Mouse (Mus musculus) cortical plate, adult 2 months (tissue): ENCODE measurements around the gene 2010005H15Rik. TPM values are rescaled to one million over a fixed set of nuclear protein-coding genes. Genes with fewer than 3 reads are reported as not detected.
"Not testable (repeated sequence)": the region's sequence is repeated elsewhere in the genome, so short reads cannot be mapped to it uniquely, and the experiment has no call there.

ENCODE experiments used
- H3K27ac ChIP-seq: fragments of 200-500 bp; 2 replicates; pipeline ENCODE4 v1.5.1; 2012; ENCODE audit warnings: low read length, control low read depth, inconsistent platforms; ENCODE audit not compliant: insufficient read depth
- H3K4me1 ChIP-seq: fragments of 200-500 bp; 2 replicates; pipeline ENCODE4 v1.6.1; 2011; ENCODE audit warnings: low read length; ENCODE audit not compliant: control insufficient read depth, insufficient read depth
- H3K4me3 ChIP-seq: fragments of 200-500 bp; 2 replicates; pipeline ENCODE4 v1.5.1; 2011; ENCODE audit warnings: mild to moderate bottlenecking, low read length, control low read depth; ENCODE audit not compliant: insufficient read depth
- CTCF ChIP-seq: fragments of 200-500 bp; IDR thresholded peaks from 2 replicates; pipeline ENCODE4 v1.5.1; 2011; ENCODE audit warnings: mild to moderate bottlenecking, control low read depth, low read length; ENCODE audit not compliant: insufficient read depth; ENCODE audit errors: extremely low read depth
- POLR2A ChIP-seq: fragments of 200-500 bp; IDR thresholded peaks from 2 replicates; pipeline ENCODE4 v1.6.1; 2011; ENCODE audit warnings: mild to moderate bottlenecking, low read length, control low read depth; ENCODE audit not compliant: insufficient read depth; ENCODE audit errors: extremely low read depth
- polyA plus RNA-seq: library from polyadenylated mRNA; depleted of rRNA; stranded (reverse); fragments of >200 nt; gene quantifications from 2 replicates; pipeline ENCODE4 v1.2.3, GENCODE M21; 2012; rRNA removed

Gene 2010005H15Rik
- not detected in 2 replicates for polyA plus RNA-seq

- not testable (repeated sequence) for H3K4me3 ChIP-seq, H3K27ac ChIP-seq, H3K4me1 ChIP-seq
Observed at GRCm38 (mm10) chr16:36221168-36221567, at the start of gene 2010005H15Rik. Gene 2010005H15Rik (plus strand): TSS chr16:36221468.

GRCm38 (mm10) chr16:36176108-36176507 is 45.2 kb upstream of the 2010005H15Rik start:
- Histone ChIP-seq H3K27ac (no peak overlapping the region), H3K4me1 (no peaks in the 10 kb centered on the region), H3K4me3 (no peak overlapping the region)
- TF ChIP-seq POLR2A (no peak), CTCF (no peak)

- no peak for TF ChIP-seq CTCF
- TF ChIP-seq POLR2A, result no peak
- H3K4me3 ChIP-seq, result no peak overlapping the region
- H3K27ac ChIP-seq, result no peak overlapping the region
- H3K4me1 ChIP-seq, result no peaks in the 10 kb centered on the region
Observed at GRCm38 (mm10) chr16:36179910-36180309, 41.4 kb upstream of the 2010005H15Rik start.

- not testable (repeated sequence) for H3K4me3 ChIP-seq, H3K4me1 ChIP-seq, H3K27ac ChIP-seq
Observed at GRCm38 (mm10) chr16:36183912-36184311, 37.4 kb upstream of the 2010005H15Rik start, which contains the start of gene Gm5483. Gene Gm5483 (plus strand): TSS chr16:36184212.

- no peak for TF ChIP-seq POLR2A
- no peak for TF ChIP-seq CTCF
- no peak overlapping the region for H3K27ac ChIP-seq
- H3K4me1 ChIP-seq, result no peaks in the 10 kb centered on the region
- no peak overlapping the region for H3K4me3 ChIP-seq
Observed at GRCm38 (mm10) chr16:36199226-36199625, 22.0 kb upstream of the 2010005H15Rik start.

- no peak overlapping the region for H3K27ac ChIP-seq
- no peaks in the 10 kb centered on the region for H3K4me1 ChIP-seq
- H3K4me3 ChIP-seq, result no peak overlapping the region
- TF ChIP-seq POLR2A, result no peak
- TF ChIP-seq CTCF, result no peak
Observed at GRCm38 (mm10) chr16:36203846-36204245, 17.4 kb upstream of the 2010005H15Rik start.

GRCm38 (mm10) chr16:36205684-36206083 is 15.6 kb upstream of the 2010005H15Rik start:
- not testable (repeated sequence) for H3K27ac ChIP-seq, H3K4me3 ChIP-seq, H3K4me1 ChIP-seq

- H3K27ac ChIP-seq, result no peak within 1 kb of the TSS
- TF ChIP-seq POLR2A, result no peak
- TF ChIP-seq CTCF, result no peak
- H3K4me3 ChIP-seq, result no peak within 1 kb of the TSS
- H3K4me1 ChIP-seq, result no peaks in the 10 kb centered on the region
Observed at GRCm38 (mm10) chr16:36209967-36210453, 11.3 kb upstream of the 2010005H15Rik start, which contains the start of gene Gm5416. Gene Gm5416 (plus strand): TSS chr16:36210403.

GRCm38 (mm10) chr16:36260585-36260984 is 39.3 kb downstream of the 2010005H15Rik start:
- not testable (repeated sequence) for H3K4me1 ChIP-seq, H3K4me3 ChIP-seq, H3K27ac ChIP-seq

GRCm38 (mm10) chr16:36276796-36277195 is 55.5 kb downstream of the 2010005H15Rik start, which contains the start of gene Stfa1:
Gene Stfa1 (plus strand): TSS chr16:36276951.
- H3K4me3 ChIP-seq, H3K4me1 ChIP-seq, H3K27ac ChIP-seq: not testable (repeated sequence)

- TF ChIP-seq POLR2A (no peak), CTCF (no peak)
- no peak overlapping the region for H3K4me3 ChIP-seq
Observed at GRCm38 (mm10) chr16:36289140-36289539, 67.9 kb downstream of the 2010005H15Rik start.

More at GRCm38 (mm10) chr16:36289140-36289539, 67.9 kb downstream of the 2010005H15Rik start:
- H3K27ac ChIP-seq, result no peak overlapping the region
- H3K4me1 ChIP-seq, result no peaks in the 10 kb centered on the region

Other genes with a start within 250 kb of the 2010005H15Rik start
- gene Kpna1, start 242.7 kb upstream of the 2010005H15Rik start, polyA plus RNA-seq, result 49.5 and 49.8 TPM in 2 replicates
- 4.4 and 4.8 TPM in 2 replicates for gene Wdr5b, start 180.3 kb upstream of the 2010005H15Rik start, polyA plus RNA-seq
- gene Fam162a, start 149.9 kb upstream of the 2010005H15Rik start, polyA plus RNA-seq, result 97.8 and 111 TPM in 2 replicates
- 18.3 and 18.7 TPM in 2 replicates for gene Ccdc58, start 149.8 kb upstream of the 2010005H15Rik start, polyA plus RNA-seq
- not detected in 2 replicates for gene Csta1, start 90.2 kb upstream of the 2010005H15Rik start, polyA plus RNA-seq
- not detected in 2 replicates for gene Stfa2l1, start 64.7 kb upstream of the 2010005H15Rik start, polyA plus RNA-seq
- not detected in 2 replicates for gene Gm5483, start 37.3 kb upstream of the 2010005H15Rik start, polyA plus RNA-seq
- not detected in 2 replicates for gene Gm5416, start 11.1 kb upstream of the 2010005H15Rik start, polyA plus RNA-seq
- gene Stfa1, start 55.5 kb downstream of the 2010005H15Rik start, polyA plus RNA-seq, result not detected in 2 replicates
- not detected in 2 replicates for gene BC117090, start 112.9 kb downstream of the 2010005H15Rik start, polyA plus RNA-seq
- gene BC100530, start 146.3 kb downstream of the 2010005H15Rik start, polyA plus RNA-seq, result not detected in 2 replicates
- gene Stfa2, start 187.0 kb downstream of the 2010005H15Rik start, polyA plus RNA-seq, result not detected in 2 replicates
- gene Stfa3, start 233.9 kb downstream of the 2010005H15Rik start, polyA plus RNA-seq, result not detected in 2 replicates